Mouse (Mus musculus) liver, embryonic 16.5 days (tissue): ENCODE data around the gene Ankrd50. TPM values are rescaled to one million over a fixed set of nuclear protein-coding genes. Genes with fewer than 3 reads are reported as not detected.
A peak's percentile ranks its signal among the peaks of the same experiment; 100 is the strongest.

Experiments
- ATAC-seq: fragments of 200-750 bp; cut with Nextera tagmentation; 2 replicates; pipeline ENCODE4 v1.8.0; 2017; ENCODE audit warnings: low read depth, mild to moderate bottlenecking, moderate number of reproducible peaks, moderate library complexity
- H3K27ac ChIP-seq: fragments of 300-500 bp; sonication (generic); 2 replicates; pipeline ENCODE4 v1.5.1; 2014; ENCODE audit warnings: mild to moderate bottlenecking, low read length
- H3K27me3 ChIP-seq: fragments of 300-500 bp; sonication (generic); 2 replicates; pipeline ENCODE4 v1.6.1; 2014; ENCODE audit warnings: low read depth, low read length, mixed read lengths; ENCODE audit not compliant: control insufficient read depth, insufficient read depth
- H3K36me3 ChIP-seq: fragments of 300-500 bp; sonication (generic); 2 replicates; pipeline ENCODE4 v1.6.1; 2014; ENCODE audit warnings: mild to moderate bottlenecking; ENCODE audit not compliant: control insufficient read depth, insufficient read depth
- H3K4me1 ChIP-seq: fragments of 300-500 bp; sonication (generic); 2 replicates; pipeline ENCODE4 v1.6.1; 2014; ENCODE audit warnings: low read depth, low read length, mixed read lengths; ENCODE audit not compliant: control insufficient read depth
- H3K4me2 ChIP-seq: fragments of 300-500 bp; sonication (generic); 2 replicates; pipeline ENCODE4 v1.6.1; 2014; ENCODE audit warnings: low read depth, low read length, mixed read lengths
- H3K4me3 ChIP-seq: fragments of 300-500 bp; sonication (generic); 2 replicates; pipeline ENCODE4 v1.5.1; 2014; ENCODE audit warnings: low read depth, mild to moderate bottlenecking, low read length
- H3K9ac ChIP-seq: fragments of 300-500 bp; sonication (generic); 2 replicates; pipeline ENCODE4 v1.6.1; 2014; ENCODE audit warnings: low read depth, low read length
- H3K9me3 ChIP-seq: fragments of 300-500 bp; sonication (generic); replicated peaks from 2 replicates; pipeline ENCODE4 v1.6.1; 2016; ENCODE audit warnings: low read length; ENCODE audit not compliant: control insufficient read depth
- WGBS: fragments of 180-500 bp; shearing (Covaris S2); extraction: QIAGEN DNeasy Blood & Tissue Kit; methylation state at CpG from one replicate; pipeline ENCODE4 v1.1.7; 2014; ENCODE audit not compliant: insufficient replicate concordance; 5-methylcytosine and 5-hydroxymethylcytosine counted together
- polyA plus RNA-seq: library from polyadenylated mRNA; unstranded; fragments of >200 nt; fragmentation: Nextera tagmentation; extraction: Ambion mirVana; gene quantifications from 2 replicates; pipeline ENCODE4 v1.2.1, GENCODE M21; 2015

The Ankrd50 gene
- 1.8 and 2.5 TPM in 2 replicates for polyA plus RNA-seq

- peaks cover 5% of the 10 kb centered on the region for H3K4me1 ChIP-seq
- H3K4me2 ChIP-seq, result peak within 1 kb of the TSS; percentile 95
- H3K9ac ChIP-seq, result peak within 1 kb of the TSS; percentile 70
- peak; percentile 93 for ATAC-seq
- no peaks in the 10 kb centered on the region for H3K36me3 ChIP-seq
- peak within 1 kb of the TSS; percentile 55 for H3K27ac ChIP-seq
- H3K27me3 ChIP-seq, result no peaks in the 10 kb centered on the region
- WGBS, result under 1% methylated on average over 66 of the region's 81 CpGs
- peak within 1 kb of the TSS; percentile 68 for H3K4me3 ChIP-seq
- no peaks in the 10 kb centered on the region for H3K9me3 ChIP-seq
Measured at GRCm38 (mm10) chr3:38484191-38485106, at the start of gene Ankrd50. TSS of gene Ankrd50 (minus strand) at chr3:38484844.

GRCm38 (mm10) chr3:38534245-38534644, 49.6 kb upstream of the Ankrd50 start:
- no peaks in the 10 kb centered on the region for H3K27me3 ChIP-seq
- no peak overlapping the region for H3K9ac ChIP-seq
- no peak overlapping the region for H3K4me3 ChIP-seq
- H3K4me2 ChIP-seq, result no peak overlapping the region
- WGBS, result 77% methylated on average over 6 of the region's 6 CpGs
- no peaks in the 10 kb centered on the region for H3K4me1 ChIP-seq
- H3K36me3 ChIP-seq, result no peaks in the 10 kb centered on the region
- no peak for ATAC-seq
- no peaks in the 10 kb centered on the region for H3K9me3 ChIP-seq
- no peak overlapping the region for H3K27ac ChIP-seq

GRCm38 (mm10) chr3:38520426-38520825, 35.8 kb upstream of the Ankrd50 start:
- no peaks in the 10 kb centered on the region for H3K27me3 ChIP-seq
- no peak overlapping the region for H3K27ac ChIP-seq
- no peak for ATAC-seq
- H3K9me3 ChIP-seq, result no peaks in the 10 kb centered on the region
- no peak overlapping the region for H3K4me2 ChIP-seq
- H3K36me3 ChIP-seq, result no peaks in the 10 kb centered on the region
- no peak overlapping the region for H3K9ac ChIP-seq
- no peaks in the 10 kb centered on the region for H3K4me1 ChIP-seq
- no peak overlapping the region for H3K4me3 ChIP-seq
- 57% methylated on average over 2 of the region's 2 CpGs for WGBS

- Histone ChIP-seq H3K4me2 (no peak overlapping the region), H3K9ac (no peak overlapping the region), H3K27ac (no peak overlapping the region), H3K4me3 (no peak overlapping the region), H3K9me3 (no peaks in the 10 kb centered on the region), H3K4me1 (no peaks in the 10 kb centered on the region), H3K27me3 (no peaks in the 10 kb centered on the region), H3K36me3 (no peaks in the 10 kb centered on the region)
- ATAC-seq, result no peak
- WGBS, result 69% methylated on average over 3 of the region's 3 CpGs
Measured at GRCm38 (mm10) chr3:38519971-38520370, 35.3 kb upstream of the Ankrd50 start.

- Histone ChIP-seq H3K4me1 (no peaks in the 10 kb centered on the region), H3K27ac (no peak overlapping the region), H3K9ac (no peak overlapping the region), H3K4me3 (no peak overlapping the region), H3K36me3 (no peaks in the 10 kb centered on the region), H3K27me3 (no peaks in the 10 kb centered on the region), H3K9me3 (no peaks in the 10 kb centered on the region), H3K4me2 (no peak overlapping the region)
- no peak for ATAC-seq
- WGBS, result 39% methylated on average over 4 of the region's 4 CpGs
Measured at GRCm38 (mm10) chr3:38503606-38504005, 19.0 kb upstream of the Ankrd50 start.

- no peaks in the 10 kb centered on the region for H3K27me3 ChIP-seq
- 63% methylated on average over 5 of the region's 5 CpGs for WGBS
Measured at GRCm38 (mm10) chr3:38502156-38502555, 17.5 kb upstream of the Ankrd50 start.

GRCm38 (mm10) chr3:38501739-38502138, 17.1 kb upstream of the Ankrd50 start:
- Histone ChIP-seq H3K4me2 (no peak overlapping the region), H3K9ac (no peak overlapping the region), H3K4me1 (no peaks in the 10 kb centered on the region), H3K27ac (no peak overlapping the region), H3K27me3 (no peaks in the 10 kb centered on the region), H3K4me3 (no peak overlapping the region), H3K36me3 (no peaks in the 10 kb centered on the region), H3K9me3 (no peaks in the 10 kb centered on the region)
- no peak for ATAC-seq
- WGBS, result 61% methylated on average over 2 of the region's 2 CpGs

More at GRCm38 (mm10) chr3:38502156-38502555, 17.5 kb upstream of the Ankrd50 start:
- no peak overlapping the region for H3K4me3 ChIP-seq
- no peaks in the 10 kb centered on the region for H3K9me3 ChIP-seq
- no peak overlapping the region for H3K27ac ChIP-seq
- no peaks in the 10 kb centered on the region for H3K4me1 ChIP-seq
- ATAC-seq, result no peak
- H3K4me2 ChIP-seq, result no peak overlapping the region
- no peak overlapping the region for H3K9ac ChIP-seq
- H3K36me3 ChIP-seq, result no peaks in the 10 kb centered on the region

- no peaks in the 10 kb centered on the region for H3K36me3 ChIP-seq
- no peak for ATAC-seq
- no peak overlapping the region for H3K4me2 ChIP-seq
- H3K4me3 ChIP-seq, result no peak overlapping the region
- 64% methylated on average over 5 of the region's 5 CpGs for WGBS
- H3K27me3 ChIP-seq, result no peaks in the 10 kb centered on the region
- H3K4me1 ChIP-seq, result no peaks in the 10 kb centered on the region
- no peak overlapping the region for H3K9ac ChIP-seq
- H3K27ac ChIP-seq, result no peak overlapping the region
- no peaks in the 10 kb centered on the region for H3K9me3 ChIP-seq
Measured at GRCm38 (mm10) chr3:38501316-38501715, 16.7 kb upstream of the Ankrd50 start.

GRCm38 (mm10) chr3:38498561-38498960, 13.9 kb upstream of the Ankrd50 start:
- Histone ChIP-seq H3K36me3 (no peaks in the 10 kb centered on the region), H3K4me3 (no peak overlapping the region), H3K27ac (no peak overlapping the region), H3K4me2 (no peak overlapping the region), H3K4me1 (no peaks in the 10 kb centered on the region), H3K9me3 (no peaks in the 10 kb centered on the region), H3K27me3 (no peaks in the 10 kb centered on the region), H3K9ac (no peak overlapping the region)
- 78% methylated on average over 3 of the region's 3 CpGs for WGBS
- ATAC-seq, result no peak
